Mouse (Mus musculus) C2C12 (cell line): ENCODE results near the gene Nkd1. TPM values are rescaled to one million over a fixed set of nuclear protein-coding genes. Genes with fewer than 3 reads are reported as not detected.
A peak's percentile ranks its signal among the peaks of the same experiment; 100 is the strongest.

Experiments
- H3K27me3 ChIP-seq: one replicate; pipeline ENCODE4 v1.6.1; 2011; ENCODE audit not compliant: control insufficient read depth, insufficient read depth, insufficient read length
- H3K36me3 ChIP-seq: one replicate; pipeline ENCODE4 v1.6.1; 2011; ENCODE audit not compliant: control insufficient read depth, insufficient read depth
- H3K4me3 ChIP-seq: one replicate; pipeline ENCODE4 v1.5.1; 2011; ENCODE audit warnings: mild to moderate bottlenecking, control low read depth; ENCODE audit not compliant: poor library complexity, insufficient read depth, severe bottlenecking
- H3K79me2 ChIP-seq: one replicate; pipeline ENCODE4 v1.6.1; 2011; ENCODE audit not compliant: control insufficient read depth, insufficient read depth
- H3K79me3 ChIP-seq: one replicate; pipeline ENCODE4 v1.6.1; 2011; ENCODE audit warnings: low read depth, control low read depth
- H3ac ChIP-seq: one replicate; pipeline ENCODE3; 2011; ENCODE audit warnings: low read depth; ENCODE audit not compliant: control insufficient read depth, insufficient read length
- CEBPB ChIP-seq: IDR thresholded peaks from one replicate; pipeline ENCODE4 v1.6.1; 2011; ENCODE audit warnings: low read depth, mild to moderate bottlenecking, control low read depth, moderate library complexity
- CTCF ChIP-seq: IDR thresholded peaks from one replicate; pipeline ENCODE4 v1.5.1; 2011; ENCODE audit not compliant: control insufficient read depth, insufficient read depth, insufficient read length
- FOSL1 ChIP-seq: IDR thresholded peaks from one replicate; pipeline ENCODE4 v1.8.0; 2011; ENCODE audit warnings: mild to moderate bottlenecking, low read length; ENCODE audit not compliant: poor library complexity, insufficient read depth, severe bottlenecking
- MAX ChIP-seq: IDR thresholded peaks from one replicate; pipeline ENCODE4 v1.6.1; 2011; ENCODE audit warnings: mild to moderate bottlenecking, control low read depth
- MYOD1 ChIP-seq: IDR thresholded peaks from one replicate; pipeline ENCODE4 v1.6.1; 2011; ENCODE audit warnings: low read depth; ENCODE audit not compliant: control insufficient read depth, insufficient read length
- MYOG ChIP-seq: IDR thresholded peaks from one replicate; pipeline ENCODE4 v1.6.1; 2011; ENCODE audit not compliant: control insufficient read depth, insufficient read length; ENCODE audit errors: extremely low read depth
- USF1 ChIP-seq: IDR thresholded peaks from one replicate; pipeline ENCODE4 v1.6.1; 2011; ENCODE audit warnings: low read depth, mild to moderate bottlenecking, control low read depth, moderate library complexity
- polyA plus RNA-seq: library from polyadenylated mRNA; unstranded; fragments of >200 nt; fragmentation: generic; extraction: Trizol; gene quantifications from one replicate; pipeline ENCODE4 v1.2.1, GENCODE M21; 2012; ENCODE audit warnings: missing spikeins

Gene Nkd1
- polyA plus RNA-seq, 1 experiment = not detected

- no peak overlapping the region for H3ac ChIP-seq
- no peaks in the 10 kb centered on the region for H3K79me2 ChIP-seq
- TF ChIP-seq MYOG (no peak), MYOD1 (no peak), CEBPB (no peak), CTCF (no peak), MAX (no peak), FOSL1 (no peak), USF1 (no peak)
- H3K79me3 ChIP-seq = no peaks in the 10 kb centered on the region
- no peaks in the 10 kb centered on the region for H3K36me3 ChIP-seq
- peaks cover 54% of the 10 kb centered on the region for H3K27me3 ChIP-seq
- no peak overlapping the region for H3K4me3 ChIP-seq
Observed at GRCm38 (mm10) chr8:88626433-88626832, 105.3 kb downstream of the Nkd1 start.

- Histone ChIP-seq H3K27me3 (peaks cover 54% of the 10 kb centered on the region), H3K4me3 (no peak overlapping the region), H3ac (no peak overlapping the region), H3K79me2 (no peaks in the 10 kb centered on the region), H3K36me3 (no peaks in the 10 kb centered on the region), H3K79me3 (no peaks in the 10 kb centered on the region)
- no peak for TF ChIP-seq CEBPB
- TF ChIP-seq CTCF = no peak
- no peak for TF ChIP-seq MYOG
- TF ChIP-seq MAX = no peak
- TF ChIP-seq USF1 = no peak
Observed at GRCm38 (mm10) chr8:88626940-88627264, 105.7 kb downstream of the Nkd1 start.

- no peak overlapping the region for H3ac ChIP-seq
- H3K4me3 ChIP-seq = no peak overlapping the region
- H3K79me2 ChIP-seq = no peaks in the 10 kb centered on the region
- TF ChIP-seq MYOG = no peak
- TF ChIP-seq MAX = no peak
- no peak for TF ChIP-seq USF1
- TF ChIP-seq MYOD1 = no peak
- TF ChIP-seq CEBPB = no peak
- no peak for TF ChIP-seq FOSL1
- TF ChIP-seq CTCF = no peak
- no peaks in the 10 kb centered on the region for H3K79me3 ChIP-seq
- no peaks in the 10 kb centered on the region for H3K36me3 ChIP-seq
- H3K27me3 ChIP-seq = peaks cover 49% of the 10 kb centered on the region
Observed at GRCm38 (mm10) chr8:88627265-88627991, 106.3 kb downstream of the Nkd1 start.

- no peak overlapping the region for H3K4me3 ChIP-seq
- H3K79me2 ChIP-seq = no peaks in the 10 kb centered on the region
- TF ChIP-seq MYOD1 = no peak
- no peak for TF ChIP-seq MAX
- no peak for TF ChIP-seq USF1
- TF ChIP-seq MYOG = no peak
- TF ChIP-seq CTCF = no peak
- TF ChIP-seq FOSL1 = no peak
- no peaks in the 10 kb centered on the region for H3K79me3 ChIP-seq
- no peak overlapping the region for H3ac ChIP-seq
- no peaks in the 10 kb centered on the region for H3K36me3 ChIP-seq
- H3K27me3 ChIP-seq = peaks cover 44% of the 10 kb centered on the region
Observed at GRCm38 (mm10) chr8:88628001-88628774, 107.0 kb downstream of the Nkd1 start.

GRCm38 (mm10) chr8:88630225-88630624 lies 109.1 kb downstream of the Nkd1 start:
- Histone ChIP-seq H3K27me3 (peaks cover 27% of the 10 kb centered on the region), H3K79me3 (no peaks in the 10 kb centered on the region), H3ac (no peak overlapping the region), H3K36me3 (no peaks in the 10 kb centered on the region), H3K79me2 (no peaks in the 10 kb centered on the region), H3K4me3 (no peak overlapping the region)
- TF ChIP-seq CEBPB (no peak), FOSL1 (no peak)

- Histone ChIP-seq H3K27me3 (peaks cover 20% of the 10 kb centered on the region), H3ac (no peak overlapping the region), H3K4me3 (no peak overlapping the region), H3K79me2 (no peaks in the 10 kb centered on the region), H3K36me3 (no peaks in the 10 kb centered on the region), H3K79me3 (no peaks in the 10 kb centered on the region)
- TF ChIP-seq MYOD1 (no peak), CTCF (peak; percentile 5), MAX (no peak), MYOG (no peak), CEBPB (no peak)
Observed at GRCm38 (mm10) chr8:88631081-88631480, 109.9 kb downstream of the Nkd1 start.
